Mouse (Mus musculus) stomach, embryonic 14.5 days (tissue): Measurements from ENCODE around the gene Hyal3. TPM values are rescaled to one million over a fixed set of nuclear protein-coding genes. Genes with fewer than 3 reads are reported as not detected.

ENCODE experiments used
- ATAC-seq: fragments of 200-750 bp; cut with Nextera tagmentation; 2 replicates; pipeline ENCODE4 v1.8.0; 2017; ENCODE audit warnings: low read depth, moderate TSS enrichment; ENCODE audit not compliant: insufficient number of reproducible peaks, insufficient read depth, low FRiP score
- H3K27ac ChIP-seq: fragments of 300-500 bp; sonication (generic); 2 replicates; pipeline ENCODE4 v1.5.1; 2014; ENCODE audit warnings: mild to moderate bottlenecking, low read length, moderate library complexity, mixed read lengths
- H3K27me3 ChIP-seq: fragments of 300-500 bp; sonication (generic); 2 replicates; pipeline ENCODE4 v1.6.1; 2014; ENCODE audit warnings: low read length, control low read depth, mixed read lengths; ENCODE audit not compliant: control insufficient read depth, insufficient read depth
- H3K36me3 ChIP-seq: fragments of 300-500 bp; sonication (generic); 2 replicates; pipeline ENCODE4 v1.6.1; 2014; ENCODE audit warnings: mild to moderate bottlenecking, control low read depth, low read length, moderate library complexity, mixed read lengths; ENCODE audit not compliant: control insufficient read depth, insufficient read depth
- H3K4me1 ChIP-seq: fragments of 300-500 bp; sonication (generic); 2 replicates; pipeline ENCODE4 v1.6.1; 2014; ENCODE audit warnings: low read length, control low read depth, mixed read lengths; ENCODE audit not compliant: control insufficient read depth, insufficient read depth
- H3K4me2 ChIP-seq: fragments of 300-500 bp; sonication (generic); replicated peaks from 2 replicates; pipeline ENCODE4 v1.6.1; 2014; ENCODE audit warnings: low read depth, low read length, control low read depth
- H3K4me3 ChIP-seq: fragments of 300-500 bp; sonication (generic); 2 replicates; pipeline ENCODE4 v1.5.1; 2014; ENCODE audit warnings: low read depth, low read length, control low read depth
- H3K9ac ChIP-seq: fragments of 300-500 bp; sonication (generic); replicated peaks from 2 replicates; pipeline ENCODE4 v1.6.1; 2014; ENCODE audit warnings: low read depth, mild to moderate bottlenecking, control low read depth, low read length, moderate library complexity, mixed read lengths
- H3K9me3 ChIP-seq: fragments of 300-500 bp; sonication (generic); 2 replicates; pipeline ENCODE4 v1.6.1; 2016; ENCODE audit warnings: low read depth, low read length, control low read depth; ENCODE audit not compliant: control insufficient read depth
- WGBS: fragments of 180-500 bp; shearing (Covaris S2); extraction: QIAGEN DNeasy Blood & Tissue Kit; methylation state at CpG from one replicate; pipeline ENCODE4 v1.1.7; 2014; 5-methylcytosine and 5-hydroxymethylcytosine counted together
- polyA plus RNA-seq: library from polyadenylated mRNA; unstranded; fragments of >200 nt; fragmentation: Nextera tagmentation; extraction: Ambion mirVana; gene quantifications from 2 replicates; pipeline ENCODE4 v1.2.1, GENCODE M21; 2014

The Hyal3 gene
- polyA plus RNA-seq, 1 experiment from 2014 or later, result 1.4 TPM

GRCm38 (mm10) chr9:107631311-107631826, 50.8 kb downstream of the Hyal3 start:
- Histone ChIP-seq H3K27me3 (no peaks in the 10 kb centered on the region), H3K9ac (no peak overlapping the region), H3K27ac (peak overlapping the region; percentile 83), H3K4me2 (no peak overlapping the region), H3K9me3 (no peaks in the 10 kb centered on the region), H3K4me1 (peaks cover 66% of the 10 kb centered on the region), H3K4me3 (no peak overlapping the region), H3K36me3 (peaks cover 3% of the 10 kb centered on the region; the same call in 1 of the 2 replicates)
- ATAC-seq, result no peak
- 75% methylated on average over 9 of the region's 9 CpGs for WGBS

GRCm38 (mm10) chr9:107631861-107632260, 51.2 kb downstream of the Hyal3 start:
- H3K36me3 ChIP-seq, result peaks cover 3% of the 10 kb centered on the region; the same call in 1 of the 2 replicates
- ATAC-seq, result no peak
- no peaks in the 10 kb centered on the region for H3K27me3 ChIP-seq
- 90% methylated on average over 8 of the region's 8 CpGs for WGBS
- no peaks in the 10 kb centered on the region for H3K9me3 ChIP-seq
- no peak overlapping the region; the same call in 1 of the 2 replicates for H3K9ac ChIP-seq
- no peak overlapping the region for H3K4me2 ChIP-seq
- H3K27ac ChIP-seq, result peak overlapping the region; percentile 83; the same call in 1 of the 2 replicates
- no peak overlapping the region for H3K4me3 ChIP-seq
- peaks cover 64% of the 10 kb centered on the region for H3K4me1 ChIP-seq

GRCm38 (mm10) chr9:107632478-107632877, 51.9 kb downstream of the Hyal3 start:
- Histone ChIP-seq H3K36me3 (peaks cover 3% of the 10 kb centered on the region; the same call in 1 of the 2 replicates), H3K27me3 (no peaks in the 10 kb centered on the region), H3K4me1 (peaks cover 59% of the 10 kb centered on the region), H3K4me2 (peak overlapping the region; percentile 95), H3K9me3 (no peaks in the 10 kb centered on the region), H3K27ac (peak overlapping the region; percentile 95; the same call in 1 of the 2 replicates), H3K4me3 (peak overlapping the region; percentile 85), H3K9ac (peak overlapping the region; percentile 89)
- ATAC-seq, result no peak
- 80% methylated on average over 6 of the region's 6 CpGs for whole genome bisulfite sequencing

GRCm38 (mm10) chr9:107633091-107633660, 52.6 kb downstream of the Hyal3 start:
- peak overlapping the region; percentile 85 for H3K4me3 ChIP-seq
- no peaks in the 10 kb centered on the region for H3K27me3 ChIP-seq
- peak overlapping the region; percentile 89 for H3K9ac ChIP-seq
- WGBS, result under 1% methylated on average over 32 of the region's 33 CpGs
- peaks cover 3% of the 10 kb centered on the region; the same call in 1 of the 2 replicates for H3K36me3 ChIP-seq
- H3K4me1 ChIP-seq, result peaks cover 52% of the 10 kb centered on the region
- H3K27ac ChIP-seq, result peak overlapping the region; percentile 95
- H3K4me2 ChIP-seq, result peak overlapping the region; percentile 95
- no peaks in the 10 kb centered on the region for H3K9me3 ChIP-seq
- ATAC-seq, result peak; percentile 35; the same call in 1 of the 2 replicates

- peak overlapping the region; percentile 85 for H3K4me3 ChIP-seq
- no peaks in the 10 kb centered on the region for H3K9me3 ChIP-seq
- no peak for ATAC-seq
- WGBS, result 2% methylated on average over 15 of the region's 15 CpGs
- H3K4me2 ChIP-seq, result peak overlapping the region; percentile 95
- H3K36me3 ChIP-seq, result no peaks in the 10 kb centered on the region; the same call in 1 of the 2 replicates
- peaks cover 46% of the 10 kb centered on the region for H3K4me1 ChIP-seq
- H3K27ac ChIP-seq, result peak overlapping the region; percentile 95
- no peaks in the 10 kb centered on the region for H3K27me3 ChIP-seq
- H3K9ac ChIP-seq, result peak overlapping the region; percentile 89
These were observed 53.2 kb downstream of the Hyal3 start for GRCm38 (mm10) chr9:107633661-107634405.

GRCm38 (mm10) chr9:107634406-107635278, 54.0 kb downstream of the Hyal3 start:
- peak overlapping the region; percentile 89 for H3K9ac ChIP-seq
- H3K9me3 ChIP-seq, result no peaks in the 10 kb centered on the region
- WGBS, result under 1% methylated on average over 35 of the region's 35 CpGs
- peak overlapping the region; percentile 95 for H3K27ac ChIP-seq
- peak overlapping the region; percentile 95 for H3K4me2 ChIP-seq
- H3K36me3 ChIP-seq, result no peaks in the 10 kb centered on the region
- H3K27me3 ChIP-seq, result no peaks in the 10 kb centered on the region
- H3K4me1 ChIP-seq, result peaks cover 38% of the 10 kb centered on the region
- H3K4me3 ChIP-seq, result peak overlapping the region; percentile 85
- ATAC-seq, result 0 out of 2 replicates have a peak, but pooled peaks have one; percentile 0

- peak within 1 kb of the TSS; percentile 85 for H3K4me3 ChIP-seq
- H3K9ac ChIP-seq, result peak within 1 kb of the TSS; percentile 89
- peaks cover 29% of the 10 kb centered on the region for H3K4me1 ChIP-seq
- no peaks in the 10 kb centered on the region for H3K36me3 ChIP-seq
- H3K27ac ChIP-seq, result peak within 1 kb of the TSS; percentile 95
- peak within 1 kb of the TSS; percentile 95 for H3K4me2 ChIP-seq
- no peaks in the 10 kb centered on the region for H3K27me3 ChIP-seq
- 2% methylated on average over 38 of the region's 38 CpGs for WGBS
- peak; percentile 97 for ATAC-seq
- no peaks in the 10 kb centered on the region for H3K9me3 ChIP-seq
These were observed 54.8 kb downstream of the Hyal3 start, which contains the start of gene Gnai2 for GRCm38 (mm10) chr9:107635279-107636028. Gene Gnai2 (minus strand): TSS chr9:107635367.
